Mouse (Mus musculus) forebrain, embryonic 16.5 days (tissue): ENCODE measurements around the gene Vmn1r100. TPM values are rescaled to one million over a fixed set of nuclear protein-coding genes. Genes with fewer than 3 reads are reported as not detected.
"Not testable (repeated sequence)": the region's sequence is repeated elsewhere in the genome, so short reads cannot be mapped to it uniquely, and the experiment has no call there.

Experiments used
- ATAC-seq: fragments of 200-750 bp; cut with Nextera tagmentation; 2 replicates; pipeline ENCODE4 v1.8.0; 2017; ENCODE audit warnings: mild to moderate bottlenecking, moderate library complexity
- H3K27ac ChIP-seq: fragments of 300-500 bp; sonication (generic); 2 replicates; pipeline ENCODE4 v1.5.1; 2014; ENCODE audit warnings: low read length, control low read depth
- H3K27me3 ChIP-seq: fragments of 300-500 bp; sonication (generic); replicated peaks from 2 replicates; pipeline ENCODE4 v1.6.1; 2014; ENCODE audit warnings: low read length; ENCODE audit not compliant: control insufficient read depth, insufficient read depth
- H3K36me3 ChIP-seq: fragments of 300-500 bp; sonication (generic); 2 replicates; pipeline ENCODE4 v1.6.1; 2014; ENCODE audit not compliant: control insufficient read depth, insufficient read depth
- H3K4me1 ChIP-seq: fragments of 300-500 bp; sonication (generic); replicated peaks from 2 replicates; pipeline ENCODE4 v1.6.1; 2014; ENCODE audit warnings: low read length; ENCODE audit not compliant: control insufficient read depth, insufficient read depth
- H3K4me2 ChIP-seq: fragments of 300-500 bp; sonication (generic); 2 replicates; pipeline ENCODE4 v1.6.1; 2014; ENCODE audit warnings: mild to moderate bottlenecking, low read length, control low read depth
- H3K4me3 ChIP-seq: fragments of 300-500 bp; sonication (generic); replicated peaks from 2 replicates; pipeline ENCODE4 v1.5.1; 2014; ENCODE audit warnings: mild to moderate bottlenecking, low read length, control low read depth
- H3K9ac ChIP-seq: fragments of 300-500 bp; sonication (generic); replicated peaks from 2 replicates; pipeline ENCODE4 v1.6.1; 2014; ENCODE audit warnings: low read depth, low read length, control low read depth
- H3K9me3 ChIP-seq: fragments of 300-500 bp; sonication (generic); 2 replicates; pipeline ENCODE4 v1.6.1; 2016; ENCODE audit warnings: low read length; ENCODE audit not compliant: control insufficient read depth
- WGBS: fragments of 180-500 bp; shearing (Covaris S2); extraction: QIAGEN DNeasy Blood & Tissue Kit; methylation state at CpG from one replicate; pipeline ENCODE4 v1.1.7; 2014; 5-methylcytosine and 5-hydroxymethylcytosine counted together
- polyA plus RNA-seq: library from polyadenylated mRNA; unstranded; fragments of >200 nt; fragmentation: Nextera tagmentation; extraction: Ambion mirVana; gene quantifications from 2 replicates; pipeline ENCODE4 v1.2.1, GENCODE M21; 2015

Gene Vmn1r100
- polyA plus RNA-seq = not detected in 2 replicates

- H3K4me1 ChIP-seq, H3K4me3 ChIP-seq, H3K4me2 ChIP-seq, ATAC-seq, H3K27ac ChIP-seq, H3K27me3 ChIP-seq, H3K9me3 ChIP-seq, H3K9ac ChIP-seq, H3K36me3 ChIP-seq: not testable (repeated sequence)
- WGBS = no CpG with 5 or more reads among the region's 3 CpGs
Measured at GRCm38 (mm10) chr7:20417642-20418041, at the start of gene Vmn1r100. Gene Vmn1r100, plus strand, starts transcription at chr7:20417942.

GRCm38 (mm10) chr7:20375310-20375709 lies 42.4 kb upstream of the Vmn1r100 start, which contains the start of gene Gm5728:
Gene Gm5728, minus strand, starts transcription at chr7:20375410.
- not testable (repeated sequence) for H3K4me3 ChIP-seq, H3K36me3 ChIP-seq, H3K4me1 ChIP-seq, ATAC-seq, H3K27me3 ChIP-seq, H3K9ac ChIP-seq, H3K27ac ChIP-seq, H3K4me2 ChIP-seq, H3K9me3 ChIP-seq
- WGBS = no CpG with 5 or more reads among the region's 1 CpGs

- WGBS = no CpG with 5 or more reads among the region's 2 CpGs
- H3K4me2 ChIP-seq, ATAC-seq: not testable (repeated sequence)
Measured at GRCm38 (mm10) chr7:20442493-20442892, 24.8 kb downstream of the Vmn1r100 start, which contains the start of gene Vmn1r101. Gene Vmn1r101, minus strand, starts transcription at chr7:20442593.

More at GRCm38 (mm10) chr7:20442493-20442892, 24.8 kb downstream of the Vmn1r100 start, which contains the start of gene Vmn1r101:
- H3K9me3 ChIP-seq, H3K9ac ChIP-seq, H3K27me3 ChIP-seq, H3K27ac ChIP-seq, H3K36me3 ChIP-seq, H3K4me3 ChIP-seq, H3K4me1 ChIP-seq: not testable (repeated sequence)

Other genes with a start within 250 kb of the Vmn1r100 start
- not detected in 2 replicates for gene Vmn1r94, start 249.6 kb upstream of the Vmn1r100 start, polyA plus RNA-seq
- not detected in 2 replicates for gene Vmn1r95, start 224.2 kb upstream of the Vmn1r100 start, polyA plus RNA-seq
- not detected in 2 replicates for gene Gm6164, start 212.3 kb upstream of the Vmn1r100 start, polyA plus RNA-seq
- not detected in 2 replicates for gene Gm4498, start 184.1 kb upstream of the Vmn1r100 start, polyA plus RNA-seq
- gene Gm5890, start 155.1 kb upstream of the Vmn1r100 start, polyA plus RNA-seq = not detected in 2 replicates
- gene Gm4133, start 83.9 kb upstream of the Vmn1r100 start, polyA plus RNA-seq = not detected in 2 replicates
- gene Gm5728, start 42.5 kb upstream of the Vmn1r100 start, polyA plus RNA-seq = not detected in 2 replicates
- not detected in 2 replicates for gene Vmn1r101, start 24.7 kb downstream of the Vmn1r100 start, polyA plus RNA-seq
- not detected in 2 replicates for gene Gm10670, start 57.0 kb downstream of the Vmn1r100 start, polyA plus RNA-seq
- not detected in 2 replicates for gene Vmn1r103, start 92.6 kb downstream of the Vmn1r100 start, polyA plus RNA-seq
- not detected in 2 replicates for gene Vmn1r104, start 115.9 kb downstream of the Vmn1r100 start, polyA plus RNA-seq
- gene Gm5726, start 127.8 kb downstream of the Vmn1r100 start, polyA plus RNA-seq = not detected in 2 replicates
- gene Gm4141, start 158.3 kb downstream of the Vmn1r100 start, polyA plus RNA-seq = not detected in 2 replicates
- gene Gm4513, start 181.1 kb downstream of the Vmn1r100 start, polyA plus RNA-seq = not detected in 2 replicates